Mouse (Mus musculus): Measurements from ENCODE around the gene Hilpda. TPM values are rescaled to one million over a fixed set of nuclear protein-coding genes. Genes with fewer than 3 reads are reported as not detected.
A peak's percentile ranks its signal among the peaks of the same experiment; 100 is the strongest.

Gene Hilpda
- total RNA-seq, 1 experiment, result 36.9 TPM

- H3K4me3 ChIP-seq (ENCODE audit: insufficient read depth in 1 of 2, low read depth in 1 of 2, low read length in 2 of 2, poor library complexity in 1 of 2, severe bottlenecking in 1 of 2), result no peak overlapping the region
- no peaks in the 10 kb centered on the region for H3K9me3 ChIP-seq (ENCODE audit: control insufficient read depth, insufficient read depth, low read depth, low read length)
- no peak overlapping the region for H3K9ac ChIP-seq (ENCODE audit: insufficient read depth, low read depth, low read length, poor library complexity, severe bottlenecking)
- TF ChIP-seq MAFK (IDR thresholded peaks at IDR 0.05; ENCODE audit: insufficient read depth, low read depth, low read length) (no peak), CHD2 (IDR thresholded peaks at IDR 0.05; ENCODE audit: low read depth, low read length) (no peak), ZC3H11A (IDR thresholded peaks at IDR 0.05; ENCODE audit: borderline replicate concordance, low read depth, low read length) (no peak), ZNF384 (IDR thresholded peaks at IDR 0.05; ENCODE audit: low read depth, low read length) (no peak), HCFC1 (IDR thresholded peaks at IDR 0.05; ENCODE audit: borderline replicate concordance, insufficient read depth, low read length) (no peak)
- peaks cover 0 to 10% of the 10 kb centered on the region in 2 experiments; a peak in 2 of 4 replicates for H3K4me1 ChIP-seq (ENCODE audit: control insufficient read depth in 2 of 2, insufficient read depth in 2 of 2, low read length in 2 of 2, poor library complexity in 1 of 2)
- in situ Hi-C loops (cut with MboI; ENCODE audit: low sequenced_read_pairs in 2 of 2, unreplicated experiment in 2 of 2), result no loop called here
- no peak for DNase-seq (ENCODE audit: low read depth, low spot score)
- H3K36me3 ChIP-seq (ENCODE audit: control insufficient read depth, insufficient read depth, low read length, poor library complexity, severe bottlenecking), result no peaks in the 10 kb centered on the region
- no peak overlapping the region for H3K27ac ChIP-seq (ENCODE audit: insufficient read depth, low read depth, low read length, poor library complexity, severe bottlenecking)
These were observed 30.0 kb upstream of the Hilpda start for GRCm38 (mm10) chr6:29242265-29242664.

- Histone ChIP-seq H3K4me1 (ENCODE audit: control insufficient read depth in 2 of 2, insufficient read depth in 2 of 2, low read length in 2 of 2, poor library complexity in 1 of 2) (peaks cover 0 to 10% of the 10 kb centered on the region in 2 experiments; a peak in 2 of 4 replicates), H3K4me3 (ENCODE audit: insufficient read depth in 1 of 2, low read depth in 1 of 2, low read length in 2 of 2, poor library complexity in 1 of 2, severe bottlenecking in 1 of 2) (no peak overlapping the region), H3K27ac (ENCODE audit: insufficient read depth, low read depth, low read length, poor library complexity, severe bottlenecking) (0 out of 2 replicates have a peak overlapping the region, but pooled peaks have one; percentile 0), H3K9ac (ENCODE audit: insufficient read depth, low read depth, low read length, poor library complexity, severe bottlenecking) (no peak overlapping the region), H3K9me3 (ENCODE audit: control insufficient read depth, insufficient read depth, low read depth, low read length) (no peaks in the 10 kb centered on the region), H3K36me3 (ENCODE audit: control insufficient read depth, insufficient read depth, low read length, poor library complexity, severe bottlenecking) (no peaks in the 10 kb centered on the region)
- no peak for DNase-seq (ENCODE audit: low read depth, low spot score)
- TF ChIP-seq ZC3H11A (IDR thresholded peaks at IDR 0.05; ENCODE audit: borderline replicate concordance, low read depth, low read length), result no peak
- no peak for TF ChIP-seq HCFC1 (IDR thresholded peaks at IDR 0.05; ENCODE audit: borderline replicate concordance, insufficient read depth, low read length)
- no peak for TF ChIP-seq CHD2 (IDR thresholded peaks at IDR 0.05; ENCODE audit: low read depth, low read length)
- no peak for TF ChIP-seq MAFK (IDR thresholded peaks at IDR 0.05; ENCODE audit: insufficient read depth, low read depth, low read length)
- no peak for TF ChIP-seq ZNF384 (IDR thresholded peaks at IDR 0.05; ENCODE audit: low read depth, low read length)
- in situ Hi-C loops (cut with MboI; ENCODE audit: low sequenced_read_pairs in 2 of 2, unreplicated experiment in 2 of 2), result no loop called here
These were observed 26.8 kb upstream of the Hilpda start for GRCm38 (mm10) chr6:29245272-29246120.

GRCm38 (mm10) chr6:29246183-29246582 lies 26.1 kb upstream of the Hilpda start:
- DNase-seq (ENCODE audit: low read depth, low spot score), result no peak
- Histone ChIP-seq H3K4me3 (ENCODE audit: insufficient read depth in 1 of 2, low read depth in 1 of 2, low read length in 2 of 2, poor library complexity in 1 of 2, severe bottlenecking in 1 of 2) (no peak overlapping the region), H3K36me3 (ENCODE audit: control insufficient read depth, insufficient read depth, low read length, poor library complexity, severe bottlenecking) (no peaks in the 10 kb centered on the region), H3K9ac (ENCODE audit: insufficient read depth, low read depth, low read length, poor library complexity, severe bottlenecking) (no peak overlapping the region), H3K4me1 (ENCODE audit: control insufficient read depth in 2 of 2, insufficient read depth in 2 of 2, low read length in 2 of 2, poor library complexity in 1 of 2) (peaks cover 0 to 10% of the 10 kb centered on the region in 2 experiments; a peak in 2 of 4 replicates), H3K27ac (ENCODE audit: insufficient read depth, low read depth, low read length, poor library complexity, severe bottlenecking) (no peak overlapping the region), H3K9me3 (ENCODE audit: control insufficient read depth, insufficient read depth, low read depth, low read length) (no peaks in the 10 kb centered on the region)
- TF ChIP-seq HCFC1 (IDR thresholded peaks at IDR 0.05; ENCODE audit: borderline replicate concordance, insufficient read depth, low read length) (no peak), MAFK (IDR thresholded peaks at IDR 0.05; ENCODE audit: insufficient read depth, low read depth, low read length) (no peak), CHD2 (IDR thresholded peaks at IDR 0.05; ENCODE audit: low read depth, low read length) (no peak), ZC3H11A (IDR thresholded peaks at IDR 0.05; ENCODE audit: borderline replicate concordance, low read depth, low read length) (no peak), ZNF384 (IDR thresholded peaks at IDR 0.05; ENCODE audit: low read depth, low read length) (no peak)
- in situ Hi-C loops (cut with MboI; ENCODE audit: low sequenced_read_pairs in 2 of 2, unreplicated experiment in 2 of 2), result no loop called here

DNA sequence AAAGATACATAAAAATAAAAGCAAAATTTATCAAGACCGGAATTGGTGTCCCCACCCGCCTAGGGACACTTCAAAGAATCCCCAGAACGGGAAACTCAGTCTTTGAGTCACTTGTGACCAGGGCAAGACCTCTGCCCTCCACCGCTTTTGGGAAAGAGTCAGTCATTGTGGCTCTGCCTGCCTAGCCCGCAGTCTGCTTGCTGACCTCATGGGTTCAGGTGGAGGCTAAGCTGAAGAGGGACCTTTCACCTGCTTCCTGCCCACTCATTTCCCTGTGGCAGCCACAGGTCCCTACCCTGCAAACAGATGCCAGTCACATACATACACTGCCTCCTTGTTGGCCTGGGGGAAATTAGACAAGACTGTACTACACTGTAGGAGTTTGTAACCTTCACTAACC lies 25.7 kb upstream of the Hilpda start:
- H3K27ac ChIP-seq (ENCODE audit: insufficient read depth, low read depth, low read length, poor library complexity, severe bottlenecking), result no peak overlapping the region
- in situ Hi-C loops (cut with MboI; ENCODE audit: low sequenced_read_pairs in 2 of 2, unreplicated experiment in 2 of 2), result no loop called here
- H3K36me3 ChIP-seq (ENCODE audit: control insufficient read depth, insufficient read depth, low read length, poor library complexity, severe bottlenecking), result no peaks in the 10 kb centered on the region
- no peak overlapping the region for H3K4me3 ChIP-seq (ENCODE audit: insufficient read depth in 1 of 2, low read depth in 1 of 2, low read length in 2 of 2, poor library complexity in 1 of 2, severe bottlenecking in 1 of 2)
- peaks cover 0 to 10% of the 10 kb centered on the region in 2 experiments; a peak in 2 of 4 replicates for H3K4me1 ChIP-seq (ENCODE audit: control insufficient read depth in 2 of 2, insufficient read depth in 2 of 2, low read length in 2 of 2, poor library complexity in 1 of 2)
- TF ChIP-seq CHD2 (IDR thresholded peaks at IDR 0.05; ENCODE audit: low read depth, low read length), result no peak
- TF ChIP-seq ZC3H11A (IDR thresholded peaks at IDR 0.05; ENCODE audit: borderline replicate concordance, low read depth, low read length), result no peak
- no peak for TF ChIP-seq HCFC1 (IDR thresholded peaks at IDR 0.05; ENCODE audit: borderline replicate concordance, insufficient read depth, low read length)
- TF ChIP-seq ZNF384 (IDR thresholded peaks at IDR 0.05; ENCODE audit: low read depth, low read length), result no peak
- no peak for TF ChIP-seq MAFK (IDR thresholded peaks at IDR 0.05; ENCODE audit: insufficient read depth, low read depth, low read length)
- H3K9me3 ChIP-seq (ENCODE audit: control insufficient read depth, insufficient read depth, low read depth, low read length), result no peaks in the 10 kb centered on the region
- H3K9ac ChIP-seq (ENCODE audit: insufficient read depth, low read depth, low read length, poor library complexity, severe bottlenecking), result no peak overlapping the region
- DNase-seq (ENCODE audit: low read depth, low spot score), result no peak
